Mouse (Mus musculus) frontal cortex, adult (tissue): Measurements from ENCODE around the gene Coq4.

Source experiments
- ATAC-seq: cut with Nextera tagmentation; 2 replicates; pipeline ENCODE4 v1.9.2; 2017; ENCODE audit warnings: mild to moderate bottlenecking, moderate library complexity, mixed read lengths; ENCODE audit not compliant: low TSS enrichment

Gene Coq4

DNA sequence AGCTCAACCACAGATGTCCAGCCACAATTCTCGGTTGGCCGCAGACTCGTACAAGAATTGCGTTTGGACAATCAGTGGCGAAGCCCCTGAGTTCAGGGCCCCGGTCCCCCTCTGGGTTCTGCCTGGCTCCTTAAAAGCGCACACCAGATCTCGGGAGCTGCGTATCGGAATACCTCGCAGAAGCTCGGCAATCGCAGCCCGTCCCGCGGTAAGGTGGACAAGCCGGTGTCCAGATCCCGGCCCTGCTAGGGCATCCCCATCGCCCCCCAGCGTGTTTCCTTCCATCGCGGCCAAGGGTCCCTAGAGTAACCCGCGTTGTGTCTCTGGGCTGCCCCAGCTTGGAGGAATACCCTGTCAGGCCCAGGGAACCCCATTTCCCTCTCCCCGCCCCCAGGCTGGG is 58.3 kb downstream of the Coq4 start:
- ATAC-seq = no peak

DNA sequence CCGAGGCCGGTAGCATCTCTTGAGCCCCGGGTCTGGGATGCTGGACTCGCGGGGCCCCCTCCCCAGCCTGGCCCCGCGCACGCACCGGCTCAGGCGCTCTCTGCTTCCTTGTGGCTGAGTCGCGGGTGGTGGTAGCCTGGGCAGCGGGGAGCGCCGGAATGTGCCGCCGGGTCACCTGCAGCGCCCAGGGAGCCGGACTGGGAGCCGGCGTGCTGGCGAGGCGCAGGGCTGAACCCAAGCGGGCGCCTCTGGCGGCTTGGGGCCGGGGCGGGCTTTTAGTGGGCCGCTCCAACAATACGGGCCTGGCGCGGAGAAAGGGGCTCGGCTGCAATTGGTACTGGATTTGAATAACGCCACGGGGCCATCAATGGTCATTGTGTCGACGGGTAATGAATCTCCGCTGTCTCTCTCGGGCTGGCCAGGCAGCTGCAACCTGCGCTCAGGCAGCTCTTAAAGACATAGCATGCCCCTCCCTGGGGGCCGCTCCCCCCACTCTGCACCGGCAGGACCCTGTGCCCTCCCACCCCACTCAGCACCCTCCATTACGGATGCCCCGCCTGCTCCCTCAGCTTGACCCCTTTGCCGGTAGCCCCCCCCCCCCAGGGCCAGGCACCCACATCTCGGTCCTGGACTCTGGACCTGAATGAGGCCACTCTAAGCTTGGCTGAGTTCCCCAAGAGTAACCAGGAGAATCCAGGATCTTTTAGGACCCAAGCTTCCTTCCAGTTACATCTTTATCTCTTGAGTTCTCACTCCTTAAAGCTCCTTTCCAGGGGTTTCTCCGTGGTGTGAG is 59.0 kb downstream of the Coq4 start:
- ATAC-seq = no peak

DNA sequence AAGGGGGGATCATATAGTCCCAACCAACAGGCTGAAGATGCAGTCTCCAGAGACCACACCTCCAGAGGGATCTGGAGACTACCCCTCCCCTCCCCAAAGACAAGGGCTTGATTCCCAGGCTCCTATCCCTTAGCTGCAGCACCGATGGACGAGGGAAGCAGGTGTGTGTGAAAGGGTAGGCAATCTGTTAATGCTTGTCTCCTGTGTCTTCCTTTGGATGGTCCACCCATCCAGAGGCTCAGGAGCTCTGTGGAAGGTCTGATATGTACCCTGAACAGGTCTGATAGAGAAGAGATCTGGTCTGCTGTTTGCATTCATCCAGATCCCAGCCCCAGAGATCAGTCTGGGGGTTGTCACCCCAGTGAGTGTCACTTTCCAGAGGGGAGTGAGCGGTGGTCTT is 59.6 kb downstream of the Coq4 start:
- ATAC-seq = no peak
